11 mouse cellular contexts compared by ENCODE assay signal in genomic region chr11:116695194-116695880, GRCm38 (mm10). TPM values are rescaled to one million over a fixed set of nuclear protein-coding genes. Genes with fewer than 3 reads are reported as not detected.
DNase-seq lines count a peak whose midpoint lies in the region; ATAC-seq lines count a peak whose summit lies in the region.
"Had no signal": no experiment of that assay in that cellular context is flagged by ENCODE, and none has a peak within 500 bp of the region (broad histone marks: within the 10 kb centered on the region; RNA-seq: fewer than 3 reads in every experiment).

No protein-coding gene starts in this region.

- H3K27me3 ChIP-seq in hindbrain, embryonic 11.5 days (ENCODE audit: control insufficient read depth, insufficient read depth, low read length), result peaks cover 26% of the 10 kb centered on the region
- peaks cover 18% of the 10 kb centered on the region for H3K27me3 ChIP-seq in hindbrain, embryonic 16.5 days (replicated peaks; ENCODE audit: control insufficient read depth, insufficient read depth, low read length)
- H3K27me3 ChIP-seq in limb, embryonic 15.5 days, result peaks cover 27% of the 10 kb centered on the region

- H3K27ac ChIP-seq in hindbrain, embryonic 11.5 days (ENCODE audit: low read depth, low read length), result no peak overlapping the region
- no peak overlapping the region for H3K27ac ChIP-seq in hindbrain, embryonic 16.5 days (ENCODE audit: low read depth, low read length)
- no peak overlapping the region for H3K27ac ChIP-seq in limb, embryonic 15.5 days

- DNase-seq in hindbrain, embryonic 11.5 days (ENCODE audit: low spot score), result peak; percentile 35
- DNase-seq in ZHBTc4 (ENCODE audit: low read depth, low spot score), result peak; percentile 67
- peak; percentile 42 for DNase-seq in heart, postnatal 4 days
- no peak for DNase-seq in frontal cortex, postnatal 10 days (ENCODE audit: low spot score in 2 of 2)
- no peak for DNase-seq in thymus, postnatal 25 days
- DNase-seq: cerebellum, adult 9-10 months; liver, postnatal 0 days; right cerebral cortex, postnatal 14 days had no signal

- WGBS in hindbrain, embryonic 11.5 days, result 21% methylated on average over 23 of the region's 23 CpGs
- WGBS in hindbrain, embryonic 16.5 days, result 17% methylated on average over 23 of the region's 23 CpGs
- 35% methylated on average over 23 of the region's 23 CpGs for WGBS in limb, embryonic 15.5 days

- H3K4me3 ChIP-seq in hindbrain, embryonic 11.5 days (ENCODE audit: low read depth, low read length), result no peak overlapping the region
- no peak overlapping the region for H3K4me3 ChIP-seq in hindbrain, embryonic 16.5 days (ENCODE audit: low read length)
- no peak overlapping the region for H3K4me3 ChIP-seq in limb, embryonic 15.5 days

- H3K36me3 ChIP-seq in hindbrain, embryonic 11.5 days (ENCODE audit: control insufficient read depth, insufficient read depth, low read length), result no peaks in the 10 kb centered on the region
- H3K36me3 ChIP-seq in hindbrain, embryonic 16.5 days (ENCODE audit: control insufficient read depth, insufficient read depth, low read length), result no peaks in the 10 kb centered on the region
- no peaks in the 10 kb centered on the region for H3K36me3 ChIP-seq in limb, embryonic 15.5 days

- no peak for ATAC-seq in hindbrain, embryonic 11.5 days (ENCODE audit: low FRiP score)
- ATAC-seq in hindbrain, embryonic 16.5 days, result no peak
- ATAC-seq in limb, embryonic 15.5 days (ENCODE audit: insufficient number of reproducible peaks, low FRiP score, low TSS enrichment, low read depth), result no peak
- no peak for ATAC-seq in granulocyte monocyte progenitor cell, adult 5-6 weeks (replicated peaks; ENCODE audit: poor library complexity, severe bottlenecking)
- ATAC-seq: liver, postnatal 0 days had no signal

- no peaks in the 10 kb centered on the region; the same call in 1 of the 2 replicates for H3K4me1 ChIP-seq in hindbrain, embryonic 11.5 days (replicated peaks; ENCODE audit: control insufficient read depth, insufficient read depth, low read length)
- H3K4me1 ChIP-seq in hindbrain, embryonic 16.5 days (ENCODE audit: control insufficient read depth, insufficient read depth, low read depth, low read length), result peaks cover 7% of the 10 kb centered on the region
- H3K4me1 ChIP-seq in limb, embryonic 15.5 days, result peaks cover 14% of the 10 kb centered on the region

- no peak overlapping the region for H3K9ac ChIP-seq in hindbrain, embryonic 11.5 days (ENCODE audit: low read depth, low read length)
- no peak overlapping the region for H3K9ac ChIP-seq in hindbrain, embryonic 16.5 days (ENCODE audit: low read depth, low read length)
- H3K9ac ChIP-seq in limb, embryonic 15.5 days, result no peak overlapping the region
- H3K9ac ChIP-seq: liver, postnatal 0 days had no signal

- H3K4me2 ChIP-seq in hindbrain, embryonic 11.5 days (replicated peaks; ENCODE audit: low read depth, low read length), result no peak overlapping the region
- no peak overlapping the region for H3K4me2 ChIP-seq in hindbrain, embryonic 16.5 days (ENCODE audit: low read length)
- H3K4me2 ChIP-seq in limb, embryonic 15.5 days, result peak overlapping the region; percentile 94

- no peaks in the 10 kb centered on the region for H3K9me3 ChIP-seq in hindbrain, embryonic 11.5 days (ENCODE audit: control insufficient read depth, low read length)
- H3K9me3 ChIP-seq in hindbrain, embryonic 16.5 days (ENCODE audit: control insufficient read depth, low read length), result no peaks in the 10 kb centered on the region
- H3K9me3 ChIP-seq in limb, embryonic 15.5 days, result no peaks in the 10 kb centered on the region

RNA-seq across cellular contexts. Expression of gene Cygb, which starts 41.2 kb away (rescaled TPM):
- 2.4 and 2.8 TPM in 2 replicates for polyA plus RNA-seq in hindbrain, embryonic 11.5 days (2014; fragmentation: Nextera tagmentation; extraction: Ambion mirVana)
- polyA plus RNA-seq in hindbrain, embryonic 16.5 days (2015; fragmentation: Nextera tagmentation; extraction: Ambion mirVana), result 34.4 and 37.4 TPM in 2 replicates
- total RNA-seq in heart, postnatal 4 days (2021), result 10 to 100 TPM; 46.2 to 57.9 TPM
- polyA plus RNA-seq in limb, embryonic 15.5 days (2015; fragmentation: Nextera tagmentation; extraction: Ambion mirVana), result 20.1 and 22.2 TPM in 2 replicates
- total RNA-seq in granulocyte monocyte progenitor cell, adult 5-6 weeks (2014; fragmentation: Nextera tagmentation), result not detected in 2 replicates
- total RNA-seq in granulocyte monocyte progenitor cell, adult 5-6 weeks (2017), result not detected in 2 replicates

RNA-seq across cellular contexts. Expression of gene Prcd, which starts 42.0 kb away (rescaled TPM):
- 0.32 and 0.43 TPM in 2 replicates for polyA plus RNA-seq in hindbrain, embryonic 11.5 days (2014; fragmentation: Nextera tagmentation; extraction: Ambion mirVana)
- 3.1 and 4.2 TPM in 2 replicates for polyA plus RNA-seq in hindbrain, embryonic 16.5 days (2015; fragmentation: Nextera tagmentation; extraction: Ambion mirVana)
- 1 to 10 TPM; 1.1 to 1.5 TPM for total RNA-seq in heart, postnatal 4 days (2021)
- polyA plus RNA-seq in limb, embryonic 15.5 days (2015; fragmentation: Nextera tagmentation; extraction: Ambion mirVana), result 1.9 and 2.6 TPM in 2 replicates
- not detected in 2 replicates for total RNA-seq in granulocyte monocyte progenitor cell, adult 5-6 weeks (2014; fragmentation: Nextera tagmentation)
- total RNA-seq in granulocyte monocyte progenitor cell, adult 5-6 weeks (2017), result not detected in 2 replicates

Comparison
In these comparisons a context has a peak if more than half of its experiments do, and no peak if none do; other contexts are left out.
1. DNase-seq: peak in hindbrain, embryonic 11.5 days (single experiment), ZHBTc4 (single experiment) and heart, postnatal 4 days (single experiment); none in frontal cortex, postnatal 10 days (0 of 2) and thymus, postnatal 25 days (single experiment).